Mouse (Mus musculus): ENCODE data around the gene Gucy1b2. TPM values are rescaled to one million over a fixed set of nuclear protein-coding genes. Genes with fewer than 3 reads are reported as not detected.

Gucy1b2 gene
- polyA plus RNA-seq, 2 experiments = 0.10 to 0.15 TPM

- no peak for TF ChIP-seq POLR2A (IDR thresholded peaks at IDR 0.05; ENCODE audit: borderline replicate concordance, extremely low read depth, insufficient read depth, insufficient read length)
- ATAC-seq (ENCODE audit: low FRiP score, low read depth) (no peak), DNase-seq (ENCODE audit: low spot score) (no peak)
- no peak overlapping the region for H3K4me2 ChIP-seq (replicated peaks; ENCODE audit: low read depth, low read length, severe bottlenecking)
- no peak overlapping the region for H3K27ac ChIP-seq (replicated peaks; ENCODE audit: low read depth, low read length)
- H3K4me3 ChIP-seq (replicated peaks; ENCODE audit: low read length) = no peak overlapping the region
- H3K9ac ChIP-seq (ENCODE audit: low read depth, low read length, severe bottlenecking) = no peak overlapping the region
- no peaks in the 10 kb centered on the region for H3K27me3 ChIP-seq (ENCODE audit: control insufficient read depth, insufficient read depth, low read length)
- no peaks in the 10 kb centered on the region for H3K9me3 ChIP-seq (ENCODE audit: control insufficient read depth, low read length)
- H3K4me1 ChIP-seq (ENCODE audit: control insufficient read depth, insufficient read depth, low read length) = peaks cover 11% of the 10 kb centered on the region
- WGBS = 73% methylated on average over 10 of the region's 10 CpGs
- H3K36me3 ChIP-seq (ENCODE audit: control insufficient read depth, insufficient read depth, low read length) = peaks cover 2% of the 10 kb centered on the region
Measured at GRCm38 (mm10) chr14:62374001-62374400, 82.1 kb downstream of the Gucy1b2 start.

- Histone ChIP-seq H3K4me2 (replicated peaks; ENCODE audit: low read depth, low read length, severe bottlenecking) (no peak overlapping the region), H3K4me3 (replicated peaks; ENCODE audit: low read length) (no peak overlapping the region), H3K36me3 (ENCODE audit: control insufficient read depth, insufficient read depth, low read length) (peaks cover 17% of the 10 kb centered on the region), H3K27me3 (ENCODE audit: control insufficient read depth, insufficient read depth, low read length) (no peaks in the 10 kb centered on the region), H3K27ac (replicated peaks; ENCODE audit: low read depth, low read length) (no peak overlapping the region), H3K4me1 (ENCODE audit: control insufficient read depth, insufficient read depth, low read length) (peaks cover 4% of the 10 kb centered on the region; the same call in 1 of the 2 replicates), H3K9ac (ENCODE audit: low read depth, low read length, severe bottlenecking) (no peak overlapping the region), H3K9me3 (ENCODE audit: control insufficient read depth, low read length) (no peaks in the 10 kb centered on the region)
- TF ChIP-seq POLR2A (IDR thresholded peaks at IDR 0.05; ENCODE audit: borderline replicate concordance, extremely low read depth, insufficient read depth, insufficient read length) = no peak
- whole genome bisulfite sequencing = 49% methylated on average over 6 of the region's 6 CpGs
- no peak for DNase-seq (ENCODE audit: low spot score)
- no peak for ATAC-seq (ENCODE audit: low FRiP score, low read depth)
Measured at GRCm38 (mm10) chr14:62370819-62371218, 85.3 kb downstream of the Gucy1b2 start.

GRCm38 (mm10) chr14:62363774-62364173, 92.3 kb downstream of the Gucy1b2 start:
- TF ChIP-seq POLR2A (IDR thresholded peaks at IDR 0.05; ENCODE audit: borderline replicate concordance, extremely low read depth, insufficient read depth, insufficient read length) = no peak
- peaks cover 36% of the 10 kb centered on the region for H3K36me3 ChIP-seq (ENCODE audit: control insufficient read depth, insufficient read depth, low read length)
- WGBS = 85% methylated on average over 2 of the region's 2 CpGs

GRCm38 (mm10) chr14:62361263-62361980, 94.7 kb downstream of the Gucy1b2 start:
- H3K9me3 ChIP-seq (ENCODE audit: control insufficient read depth, low read length) = no peaks in the 10 kb centered on the region
- no peak overlapping the region for H3K4me3 ChIP-seq (replicated peaks; ENCODE audit: low read length)
- H3K9ac ChIP-seq (ENCODE audit: low read depth, low read length, severe bottlenecking) = no peak overlapping the region
- no peaks in the 10 kb centered on the region for H3K27me3 ChIP-seq (ENCODE audit: control insufficient read depth, insufficient read depth, low read length)
- no peak for DNase-seq (ENCODE audit: low spot score)
- H3K4me2 ChIP-seq (replicated peaks; ENCODE audit: low read depth, low read length, severe bottlenecking) = no peak overlapping the region
- no peak for ATAC-seq (ENCODE audit: low FRiP score, low read depth)
- WGBS = 60% methylated on average over 8 of the region's 8 CpGs
- H3K27ac ChIP-seq (replicated peaks; ENCODE audit: low read depth, low read length) = no peak overlapping the region
- no peaks in the 10 kb centered on the region for H3K4me1 ChIP-seq (ENCODE audit: control insufficient read depth, insufficient read depth, low read length)
- H3K36me3 ChIP-seq (ENCODE audit: control insufficient read depth, insufficient read depth, low read length) = peaks cover 25% of the 10 kb centered on the region; the same call in 1 of the 2 replicates
- no peak for TF ChIP-seq POLR2A (IDR thresholded peaks at IDR 0.05; ENCODE audit: borderline replicate concordance, extremely low read depth, insufficient read depth, insufficient read length)

More at GRCm38 (mm10) chr14:62363774-62364173, 92.3 kb downstream of the Gucy1b2 start:
- Histone ChIP-seq H3K4me3 (replicated peaks; ENCODE audit: low read length) (no peak overlapping the region), H3K27ac (replicated peaks; ENCODE audit: low read depth, low read length) (no peak overlapping the region), H3K4me2 (replicated peaks; ENCODE audit: low read depth, low read length, severe bottlenecking) (no peak overlapping the region), H3K9ac (ENCODE audit: low read depth, low read length, severe bottlenecking) (no peak overlapping the region), H3K9me3 (ENCODE audit: control insufficient read depth, low read length) (no peaks in the 10 kb centered on the region), H3K4me1 (ENCODE audit: control insufficient read depth, insufficient read depth, low read length) (no peaks in the 10 kb centered on the region), H3K27me3 (ENCODE audit: control insufficient read depth, insufficient read depth, low read length) (no peaks in the 10 kb centered on the region)
- DNase-seq (ENCODE audit: low spot score) (no peak), ATAC-seq (ENCODE audit: low FRiP score, low read depth) (no peak)

- DNase-seq (ENCODE audit: low spot score) (no peak), ATAC-seq (ENCODE audit: low FRiP score, low read depth) (no peak)
- Histone ChIP-seq H3K36me3 (ENCODE audit: control insufficient read depth, insufficient read depth, low read length) (peaks cover 7% of the 10 kb centered on the region), H3K27ac (replicated peaks; ENCODE audit: low read depth, low read length) (no peak overlapping the region), H3K9ac (ENCODE audit: low read depth, low read length, severe bottlenecking) (no peak overlapping the region), H3K4me3 (replicated peaks; ENCODE audit: low read length) (no peak overlapping the region), H3K4me1 (ENCODE audit: control insufficient read depth, insufficient read depth, low read length) (no peaks in the 10 kb centered on the region), H3K4me2 (replicated peaks; ENCODE audit: low read depth, low read length, severe bottlenecking) (no peak overlapping the region), H3K9me3 (ENCODE audit: control insufficient read depth, low read length) (no peaks in the 10 kb centered on the region), H3K27me3 (ENCODE audit: control insufficient read depth, insufficient read depth, low read length) (no peaks in the 10 kb centered on the region)
- 67% methylated on average over 7 of the region's 7 CpGs for WGBS
- TF ChIP-seq POLR2A (IDR thresholded peaks at IDR 0.05; ENCODE audit: borderline replicate concordance, extremely low read depth, insufficient read depth, insufficient read length) = no peak
Measured at GRCm38 (mm10) chr14:62355201-62355600, 100.9 kb downstream of the Gucy1b2 start.

All from limb, embryonic 14.5 days (tissue).